Mouse (Mus musculus): ENCODE measurements around the gene Dtx3. TPM values are rescaled to one million over a fixed set of nuclear protein-coding genes. Genes with fewer than 3 reads are reported as not detected.

Dtx3 gene
- polyA plus RNA-seq, 2 experiments from 2014 or later = 40.6 to 42.9 TPM

Other genes starting within 250 kb of the Dtx3 start
- 10 to 100 TPM; 29.8 to 35.8 TPM for gene Ctdsp2, start 217.0 kb downstream of the Dtx3 start, polyA plus RNA-seq (2017; shearing (Covaris generic))
- gene Avil, start 195.0 kb downstream of the Dtx3 start, polyA plus RNA-seq (2017; shearing (Covaris generic)) = not detected
- 10 to 100 TPM; 42.5 to 57.1 TPM for gene Tsfm, start 164.9 kb downstream of the Dtx3 start, polyA plus RNA-seq (2017; shearing (Covaris generic))
- gene Mettl1, start 154.3 kb downstream of the Dtx3 start, polyA plus RNA-seq (2017; shearing (Covaris generic)) = 10 to 100 TPM; 19.8 to 23.9 TPM
- under 1 TPM in 1 of 2 experiments, not detected in 1; 0.52 TPM for gene Eef1akmt3, start 154.2 kb downstream of the Dtx3 start, polyA plus RNA-seq (2017; shearing (Covaris generic))
- gene Cyp27b1, start 147.5 kb downstream of the Dtx3 start, polyA plus RNA-seq (2017; shearing (Covaris generic)) = not detected
- gene March9, start 135.5 kb downstream of the Dtx3 start, polyA plus RNA-seq (2017; shearing (Covaris generic)) = 1 to 10 TPM in 1 of 2 experiments, under 1 TPM in 1; 0.65 to 1.0 TPM
- gene Cdk4, start 132.2 kb downstream of the Dtx3 start, polyA plus RNA-seq (2017; shearing (Covaris generic)) = 100 to 1,000 TPM; 304 to 317 TPM
- gene Tspan31, start 125.5 kb downstream of the Dtx3 start, polyA plus RNA-seq (2017; shearing (Covaris generic)) = 100 to 1,000 TPM in 1 of 2 experiments, 10 to 100 TPM in 1; 99.2 to 103 TPM
- gene Agap2, start 120.4 kb downstream of the Dtx3 start, polyA plus RNA-seq (2017; shearing (Covaris generic)) = 10 to 100 TPM; 20.4 to 29.9 TPM
- 10 to 100 TPM; 51.3 to 75.5 TPM for gene Os9, start 74.6 kb downstream of the Dtx3 start, polyA plus RNA-seq (2017; shearing (Covaris generic))
- gene B4galnt1, start 30.5 kb downstream of the Dtx3 start, polyA plus RNA-seq (2017; shearing (Covaris generic)) = 100 to 1,000 TPM; 152 to 209 TPM
- 1 to 10 TPM; 2.5 to 2.7 TPM for gene Slc26a10, start 15.1 kb downstream of the Dtx3 start, polyA plus RNA-seq (2017; shearing (Covaris generic))
- gene Arhgef25, start 5.6 kb downstream of the Dtx3 start, polyA plus RNA-seq (2017; shearing (Covaris generic)) = not detected
- 10 to 100 TPM; 24.2 to 27.8 TPM for gene Pip4k2c, start 15.9 kb upstream of the Dtx3 start, polyA plus RNA-seq (2017; shearing (Covaris generic))
- under 1 TPM; 0.18 to 0.70 TPM for gene Kif5a, start 67.6 kb upstream of the Dtx3 start, polyA plus RNA-seq (2017; shearing (Covaris generic))
- gene Dctn2, start 70.6 kb upstream of the Dtx3 start, polyA plus RNA-seq (2017; shearing (Covaris generic)) = 10 to 100 TPM; 55.4 to 60.6 TPM
- 10 to 100 TPM in 1 of 2 experiments, 1 to 10 TPM in 1; 4.0 to 10.6 TPM for gene Mbd6, start 93.3 kb upstream of the Dtx3 start, polyA plus RNA-seq (2017; shearing (Covaris generic))
- gene Mars, start 116.1 kb upstream of the Dtx3 start, polyA plus RNA-seq (2017; shearing (Covaris generic)) = 10 to 100 TPM; 21.6 to 21.9 TPM
- gene Arhgap9, start 126.2 kb upstream of the Dtx3 start, polyA plus RNA-seq (2017; shearing (Covaris generic)) = 100 to 1,000 TPM; 125 TPM
- gene Gli1, start 146.2 kb upstream of the Dtx3 start, polyA plus RNA-seq (2017; shearing (Covaris generic)) = under 1 TPM; 0.15 to 0.75 TPM
- gene Inhbe, start 158.7 kb upstream of the Dtx3 start, polyA plus RNA-seq (2017; shearing (Covaris generic)) = under 1 TPM in 1 of 2 experiments, not detected in 1; 0.07 TPM
- not detected for gene Inhbc, start 174.7 kb upstream of the Dtx3 start, polyA plus RNA-seq (2017; shearing (Covaris generic))
- 10 to 100 TPM; 14.4 to 15.0 TPM for gene R3hdm2, start 184.6 kb upstream of the Dtx3 start, polyA plus RNA-seq (2017; shearing (Covaris generic))

All from activated CD4-positive, CD25-positive, alpha-beta regulatory T cell, adult 4 months (primary cell).